Mouse (Mus musculus): ENCODE data around the gene Ovol3. TPM values are rescaled to one million over a fixed set of nuclear protein-coding genes. Genes with fewer than 3 reads are reported as not detected.
"Not testable (repeated sequence)": the region's sequence is repeated elsewhere in the genome, so short reads cannot be mapped to it uniquely, and the experiment has no call there.

Ovol3 gene
- polyA plus RNA-seq, 1 experiment from 2014 or later: not detected

DNA sequence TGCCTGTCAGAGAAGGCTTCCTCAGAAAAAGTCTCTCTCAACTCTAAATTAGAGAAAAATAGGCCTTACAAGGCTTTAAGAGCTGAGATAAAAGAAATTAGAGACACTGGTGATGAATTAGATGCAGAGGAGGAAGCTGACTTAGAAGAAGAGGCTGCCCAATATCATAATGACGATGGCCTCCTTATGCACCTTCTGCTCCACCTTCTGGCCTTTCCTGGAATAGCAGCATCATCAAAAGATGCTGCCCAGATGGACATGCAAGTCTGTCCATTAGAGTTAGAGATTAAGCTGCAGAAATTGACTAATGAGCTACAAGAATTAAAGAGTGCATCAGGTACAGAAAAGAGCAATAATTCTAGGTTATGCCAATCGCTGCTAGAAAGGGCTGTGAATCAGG is 30.1 kb downstream of the Ovol3 start:
- Histone ChIP-seq H3K27me3 (ENCODE audit: insufficient read depth, low read length) (no peaks in the 10 kb centered on the region), H3K4me2 (ENCODE audit: low read depth, low read length) (no peak overlapping the region), H3K36me3 (replicated peaks; ENCODE audit: insufficient read depth, low read length) (no peaks in the 10 kb centered on the region), H3K4me3 (ENCODE audit: low read depth, low read length) (no peak overlapping the region), H3K9ac (replicated peaks) (no peak overlapping the region), H3K4me1 (ENCODE audit: insufficient read depth) (no peaks in the 10 kb centered on the region), H3K9me3 (ENCODE audit: low read length) (no peaks in the 10 kb centered on the region), H3K27ac (ENCODE audit: low read depth) (no peak overlapping the region)
- TF ChIP-seq EP300 (IDR thresholded peaks at IDR 0.05; ENCODE audit: low read depth): no peak
- TF ChIP-seq CTCF (IDR thresholded peaks at IDR 0.05; ENCODE audit: low read depth): peak; percentile 93
- 7% methylated on average over 2 of the region's 2 CpGs for WGBS (ENCODE audit: insufficient replicate concordance)
- no peak for ATAC-seq
- peak; percentile 66 for DNase-seq

DNA sequence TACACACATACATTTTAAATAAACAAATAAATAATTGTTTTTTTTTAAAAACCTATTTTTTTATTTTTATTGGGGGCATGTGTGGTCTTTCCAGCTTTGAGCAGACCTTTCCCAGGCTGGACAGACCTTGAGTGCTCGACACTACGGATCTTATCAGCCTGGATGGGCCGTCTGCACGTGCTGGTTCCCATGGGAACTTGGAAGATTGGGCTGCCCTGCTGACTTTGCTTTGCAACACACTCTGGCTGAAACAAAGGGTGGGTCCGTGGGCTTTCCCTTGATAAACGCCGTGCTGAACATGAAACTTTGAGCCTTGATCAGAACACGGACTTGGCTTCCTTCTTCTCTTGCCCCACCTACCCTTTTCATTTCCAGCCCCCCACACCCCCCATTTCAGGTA is 31.1 kb downstream of the Ovol3 start:
- H3K36me3 ChIP-seq (replicated peaks; ENCODE audit: insufficient read depth, low read length): no peaks in the 10 kb centered on the region
- no peak overlapping the region for H3K4me3 ChIP-seq (ENCODE audit: low read depth, low read length)
- no peak for ATAC-seq
- H3K9ac ChIP-seq (replicated peaks): no peak overlapping the region
- no peak for TF ChIP-seq EP300 (IDR thresholded peaks at IDR 0.05; ENCODE audit: low read depth)
- H3K27me3 ChIP-seq (ENCODE audit: insufficient read depth, low read length): no peaks in the 10 kb centered on the region
- H3K27ac ChIP-seq (ENCODE audit: low read depth): no peak overlapping the region
- H3K9me3 ChIP-seq (ENCODE audit: low read length): no peaks in the 10 kb centered on the region
- WGBS (ENCODE audit: insufficient replicate concordance): 32% methylated on average over 8 of the region's 8 CpGs
- DNase-seq: no peak
- no peaks in the 10 kb centered on the region for H3K4me1 ChIP-seq (ENCODE audit: insufficient read depth)
- H3K4me2 ChIP-seq (ENCODE audit: low read depth, low read length): no peak overlapping the region

- H3K9me3 ChIP-seq (ENCODE audit: low read length): no peaks in the 10 kb centered on the region
- H3K4me3 ChIP-seq (ENCODE audit: low read depth, low read length): no peak overlapping the region
- DNase-seq (no peak), ATAC-seq (no peak)
- TF ChIP-seq CTCF (IDR thresholded peaks at IDR 0.05; ENCODE audit: low read depth) (no peak), EP300 (IDR thresholded peaks at IDR 0.05; ENCODE audit: low read depth) (no peak)
- H3K9ac ChIP-seq (replicated peaks): no peak overlapping the region
- no peak overlapping the region for H3K4me2 ChIP-seq (ENCODE audit: low read depth, low read length)
- 0 out of 2 replicates have a peak, but pooled peaks cover 3% of the 10 kb centered on the region for H3K4me1 ChIP-seq (ENCODE audit: insufficient read depth)
- WGBS (ENCODE audit: insufficient replicate concordance): 77% methylated on average over 11 of the region's 11 CpGs
- no peaks in the 10 kb centered on the region for H3K36me3 ChIP-seq (replicated peaks; ENCODE audit: insufficient read depth, low read length)
- H3K27ac ChIP-seq (ENCODE audit: low read depth): no peak overlapping the region
- H3K27me3 ChIP-seq (ENCODE audit: insufficient read depth, low read length): no peaks in the 10 kb centered on the region
Observed at GRCm38 (mm10) chr7:30202895-30203690, 32.4 kb downstream of the Ovol3 start.

DNA sequence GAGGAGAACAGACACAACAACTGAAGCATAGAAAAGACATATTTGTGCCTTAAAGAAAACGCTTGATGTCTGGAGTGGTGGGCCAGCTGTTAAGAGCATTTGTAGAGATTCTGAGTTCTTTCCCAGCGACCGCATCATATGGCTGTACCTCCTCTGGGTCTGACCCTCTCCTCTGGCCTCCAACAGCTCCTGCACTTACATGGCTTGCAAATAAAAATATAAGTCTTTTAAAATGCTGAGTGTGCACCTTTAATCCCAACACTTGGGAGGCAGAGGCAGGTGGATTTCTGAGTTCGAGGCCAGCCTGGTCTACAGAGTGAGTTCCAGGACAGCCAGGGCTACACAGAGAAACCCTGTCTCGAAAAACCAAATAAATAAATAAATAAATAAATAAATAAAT is 34.9 kb downstream of the Ovol3 start:
- H3K9me3 ChIP-seq (ENCODE audit: low read length); H3K9ac ChIP-seq (replicated peaks); H3K4me3 ChIP-seq (ENCODE audit: low read depth, low read length); ATAC-seq; H3K27me3 ChIP-seq (ENCODE audit: insufficient read depth, low read length); H3K4me1 ChIP-seq (ENCODE audit: insufficient read depth); H3K27ac ChIP-seq (ENCODE audit: low read depth); DNase-seq; H3K4me2 ChIP-seq (ENCODE audit: low read depth, low read length); H3K36me3 ChIP-seq (replicated peaks; ENCODE audit: insufficient read depth, low read length): not testable (repeated sequence)
- WGBS (ENCODE audit: insufficient replicate concordance): 88% methylated on average over 5 of the region's 5 CpGs

DNA sequence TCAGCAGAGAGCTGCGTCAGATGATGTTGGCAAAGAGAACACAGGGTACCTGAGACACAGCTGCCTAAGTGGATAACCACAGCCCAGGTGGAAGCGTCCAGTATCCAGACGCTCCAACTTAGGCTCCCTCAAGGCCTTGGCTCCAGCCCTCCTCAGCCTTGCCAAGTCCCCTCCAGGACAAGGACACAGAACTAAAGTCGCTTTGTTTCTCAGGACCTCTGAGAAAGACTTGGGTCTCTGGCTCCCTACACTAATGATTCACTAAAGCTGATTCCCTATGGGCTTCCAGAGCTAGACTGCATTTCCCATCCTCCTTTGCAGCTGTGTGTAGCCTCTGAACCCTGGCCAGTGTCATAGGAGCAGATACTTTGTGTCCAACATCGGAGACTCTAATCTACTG is 35.3 kb downstream of the Ovol3 start:
- no peak overlapping the region for H3K27ac ChIP-seq (ENCODE audit: low read depth)
- H3K4me2 ChIP-seq (ENCODE audit: low read depth, low read length): no peak overlapping the region
- no peaks in the 10 kb centered on the region for H3K36me3 ChIP-seq (replicated peaks; ENCODE audit: insufficient read depth, low read length)
- ATAC-seq (no peak), DNase-seq (no peak)
- H3K9ac ChIP-seq (replicated peaks): no peak overlapping the region
- no peaks in the 10 kb centered on the region for H3K27me3 ChIP-seq (ENCODE audit: insufficient read depth, low read length)
- H3K9me3 ChIP-seq (ENCODE audit: low read length): no peaks in the 10 kb centered on the region
- peaks cover 12% of the 10 kb centered on the region for H3K4me1 ChIP-seq (ENCODE audit: insufficient read depth)
- H3K4me3 ChIP-seq (ENCODE audit: low read depth, low read length): no peak overlapping the region
- no peak for TF ChIP-seq CTCF (IDR thresholded peaks at IDR 0.05; ENCODE audit: low read depth)
- no peak for TF ChIP-seq EP300 (IDR thresholded peaks at IDR 0.05; ENCODE audit: low read depth)
- 76% methylated on average over 5 of the region's 5 CpGs for WGBS (ENCODE audit: insufficient replicate concordance)

- Histone ChIP-seq H3K36me3 (replicated peaks; ENCODE audit: insufficient read depth, low read length) (no peaks in the 10 kb centered on the region), H3K9ac (replicated peaks) (no peak overlapping the region), H3K4me3 (ENCODE audit: low read depth, low read length) (no peak overlapping the region), H3K4me1 (ENCODE audit: insufficient read depth) (peaks cover 14% of the 10 kb centered on the region), H3K27me3 (ENCODE audit: insufficient read depth, low read length) (no peaks in the 10 kb centered on the region), H3K27ac (ENCODE audit: low read depth) (no peak overlapping the region), H3K4me2 (ENCODE audit: low read depth, low read length) (no peak overlapping the region), H3K9me3 (ENCODE audit: low read length) (no peaks in the 10 kb centered on the region)
- 79% methylated on average over 18 of the region's 18 CpGs for WGBS (ENCODE audit: insufficient replicate concordance)
- DNase-seq (no peak), ATAC-seq (no peak)
- TF ChIP-seq CTCF (IDR thresholded peaks at IDR 0.05; ENCODE audit: low read depth) (no peak), EP300 (IDR thresholded peaks at IDR 0.05; ENCODE audit: low read depth) (no peak)
Observed at GRCm38 (mm10) chr7:30199498-30200139, 35.9 kb downstream of the Ovol3 start.

Data from liver, postnatal 0 days (tissue).